Mouse (Mus musculus): ENCODE results near the gene Atr. TPM values are rescaled to one million over a fixed set of nuclear protein-coding genes. Genes with fewer than 3 reads are reported as not detected.

Gene Atr
- total RNA-seq, 1 experiment = 29.4 TPM

- Histone ChIP-seq H3K4me1 (ENCODE audit: control insufficient read depth in 2 of 2, insufficient read depth in 2 of 2, low read length in 2 of 2, poor library complexity in 1 of 2) (no peaks in the 10 kb centered on the region), H3K9me3 (ENCODE audit: control insufficient read depth, insufficient read depth, low read depth, low read length) (no peaks in the 10 kb centered on the region), H3K9ac (ENCODE audit: insufficient read depth, low read depth, low read length, poor library complexity, severe bottlenecking) (no peak overlapping the region), H3K27ac (ENCODE audit: insufficient read depth, low read depth, low read length, poor library complexity, severe bottlenecking) (no peak overlapping the region), H3K36me3 (ENCODE audit: control insufficient read depth, insufficient read depth, low read length, poor library complexity, severe bottlenecking) (no peaks in the 10 kb centered on the region), H3K4me3 (ENCODE audit: insufficient read depth in 1 of 2, low read depth in 1 of 2, low read length in 2 of 2, poor library complexity in 1 of 2, severe bottlenecking in 1 of 2) (no peak overlapping the region)
- TF ChIP-seq ZNF384 (IDR thresholded peaks at IDR 0.05; ENCODE audit: low read depth, low read length) (no peak), ZC3H11A (IDR thresholded peaks at IDR 0.05; ENCODE audit: borderline replicate concordance, low read depth, low read length) (no peak), HCFC1 (IDR thresholded peaks at IDR 0.05; ENCODE audit: borderline replicate concordance, insufficient read depth, low read length) (no peak)
- no peak for DNase-seq (ENCODE audit: low read depth, low spot score)
- in situ Hi-C loops (cut with MboI; ENCODE audit: low sequenced_read_pairs in 2 of 2, unreplicated experiment in 2 of 2) = no loop called here
Observed at GRCm38 (mm10) chr9:95832758-95833157, 24.6 kb upstream of the Atr start.

GRCm38 (mm10) chr9:95834799-95835198, 22.6 kb upstream of the Atr start:
- no peak overlapping the region for H3K4me3 ChIP-seq (ENCODE audit: insufficient read depth in 1 of 2, low read depth in 1 of 2, low read length in 2 of 2, poor library complexity in 1 of 2, severe bottlenecking in 1 of 2)
- H3K9ac ChIP-seq (ENCODE audit: insufficient read depth, low read depth, low read length, poor library complexity, severe bottlenecking) = no peak overlapping the region
- no peaks in the 10 kb centered on the region for H3K4me1 ChIP-seq (ENCODE audit: control insufficient read depth in 2 of 2, insufficient read depth in 2 of 2, low read length in 2 of 2, poor library complexity in 1 of 2)
- H3K9me3 ChIP-seq (ENCODE audit: control insufficient read depth, insufficient read depth, low read depth, low read length) = no peaks in the 10 kb centered on the region
- TF ChIP-seq HCFC1 (IDR thresholded peaks at IDR 0.05; ENCODE audit: borderline replicate concordance, insufficient read depth, low read length) (no peak), ZNF384 (IDR thresholded peaks at IDR 0.05; ENCODE audit: low read depth, low read length) (no peak), MAFK (IDR thresholded peaks at IDR 0.05; ENCODE audit: insufficient read depth, low read depth, low read length) (no peak), CHD2 (IDR thresholded peaks at IDR 0.05; ENCODE audit: low read depth, low read length) (no peak), ZC3H11A (IDR thresholded peaks at IDR 0.05; ENCODE audit: borderline replicate concordance, low read depth, low read length) (no peak)
- no peak for DNase-seq (ENCODE audit: low read depth, low spot score)
- H3K27ac ChIP-seq (ENCODE audit: insufficient read depth, low read depth, low read length, poor library complexity, severe bottlenecking) = no peak overlapping the region
- no peaks in the 10 kb centered on the region for H3K36me3 ChIP-seq (ENCODE audit: control insufficient read depth, insufficient read depth, low read length, poor library complexity, severe bottlenecking)
- in situ Hi-C loops (cut with MboI; ENCODE audit: low sequenced_read_pairs in 2 of 2, unreplicated experiment in 2 of 2) = no loop called here

- H3K4me1 ChIP-seq (ENCODE audit: control insufficient read depth in 2 of 2, insufficient read depth in 2 of 2, low read length in 2 of 2, poor library complexity in 1 of 2) = no peaks in the 10 kb centered on the region
- no peaks in the 10 kb centered on the region for H3K36me3 ChIP-seq (ENCODE audit: control insufficient read depth, insufficient read depth, low read length, poor library complexity, severe bottlenecking)
- H3K9me3 ChIP-seq (ENCODE audit: control insufficient read depth, insufficient read depth, low read depth, low read length) = no peaks in the 10 kb centered on the region
- no peak overlapping the region for H3K9ac ChIP-seq (ENCODE audit: insufficient read depth, low read depth, low read length, poor library complexity, severe bottlenecking)
- H3K27ac ChIP-seq (ENCODE audit: insufficient read depth, low read depth, low read length, poor library complexity, severe bottlenecking) = no peak overlapping the region
- TF ChIP-seq ZC3H11A (IDR thresholded peaks at IDR 0.05; ENCODE audit: borderline replicate concordance, low read depth, low read length) (no peak), MAFK (IDR thresholded peaks at IDR 0.05; ENCODE audit: insufficient read depth, low read depth, low read length) (no peak), CHD2 (IDR thresholded peaks at IDR 0.05; ENCODE audit: low read depth, low read length) (no peak), HCFC1 (IDR thresholded peaks at IDR 0.05; ENCODE audit: borderline replicate concordance, insufficient read depth, low read length) (no peak), ZNF384 (IDR thresholded peaks at IDR 0.05; ENCODE audit: low read depth, low read length) (no peak)
- DNase-seq (ENCODE audit: low read depth, low spot score) = no peak
- no peak overlapping the region for H3K4me3 ChIP-seq (ENCODE audit: insufficient read depth in 1 of 2, low read depth in 1 of 2, low read length in 2 of 2, poor library complexity in 1 of 2, severe bottlenecking in 1 of 2)
- in situ Hi-C loops (cut with MboI; ENCODE audit: low sequenced_read_pairs in 2 of 2, unreplicated experiment in 2 of 2) = no loop called here
Observed at GRCm38 (mm10) chr9:95835741-95836140, 21.7 kb upstream of the Atr start.

- Histone ChIP-seq H3K4me3 (ENCODE audit: insufficient read depth in 1 of 2, low read depth in 1 of 2, low read length in 2 of 2, poor library complexity in 1 of 2, severe bottlenecking in 1 of 2) (no peak overlapping the region), H3K9me3 (ENCODE audit: control insufficient read depth, insufficient read depth, low read depth, low read length) (no peaks in the 10 kb centered on the region), H3K4me1 (ENCODE audit: control insufficient read depth in 2 of 2, insufficient read depth in 2 of 2, low read length in 2 of 2, poor library complexity in 1 of 2) (no peaks in the 10 kb centered on the region; a peak in 1 of 4 replicates), H3K27ac (ENCODE audit: insufficient read depth, low read depth, low read length, poor library complexity, severe bottlenecking) (no peak overlapping the region), H3K9ac (ENCODE audit: insufficient read depth, low read depth, low read length, poor library complexity, severe bottlenecking) (no peak overlapping the region), H3K36me3 (ENCODE audit: control insufficient read depth, insufficient read depth, low read length, poor library complexity, severe bottlenecking) (no peaks in the 10 kb centered on the region)
- no peak for TF ChIP-seq ZNF384 (IDR thresholded peaks at IDR 0.05; ENCODE audit: low read depth, low read length)
- no peak for TF ChIP-seq CHD2 (IDR thresholded peaks at IDR 0.05; ENCODE audit: low read depth, low read length)
- TF ChIP-seq MAFK (IDR thresholded peaks at IDR 0.05; ENCODE audit: insufficient read depth, low read depth, low read length) = no peak
- no peak for TF ChIP-seq ZC3H11A (IDR thresholded peaks at IDR 0.05; ENCODE audit: borderline replicate concordance, low read depth, low read length)
- no peak for TF ChIP-seq HCFC1 (IDR thresholded peaks at IDR 0.05; ENCODE audit: borderline replicate concordance, insufficient read depth, low read length)
- in situ Hi-C loops (cut with MboI; ENCODE audit: low sequenced_read_pairs in 2 of 2, unreplicated experiment in 2 of 2) = no loop called here
- no peak for DNase-seq (ENCODE audit: low read depth, low spot score)
Observed at GRCm38 (mm10) chr9:95839424-95839823, 18.0 kb upstream of the Atr start.
